Comparison of ENCODE assay signal across 12 mouse cellular contexts in the genomic region with DNA sequence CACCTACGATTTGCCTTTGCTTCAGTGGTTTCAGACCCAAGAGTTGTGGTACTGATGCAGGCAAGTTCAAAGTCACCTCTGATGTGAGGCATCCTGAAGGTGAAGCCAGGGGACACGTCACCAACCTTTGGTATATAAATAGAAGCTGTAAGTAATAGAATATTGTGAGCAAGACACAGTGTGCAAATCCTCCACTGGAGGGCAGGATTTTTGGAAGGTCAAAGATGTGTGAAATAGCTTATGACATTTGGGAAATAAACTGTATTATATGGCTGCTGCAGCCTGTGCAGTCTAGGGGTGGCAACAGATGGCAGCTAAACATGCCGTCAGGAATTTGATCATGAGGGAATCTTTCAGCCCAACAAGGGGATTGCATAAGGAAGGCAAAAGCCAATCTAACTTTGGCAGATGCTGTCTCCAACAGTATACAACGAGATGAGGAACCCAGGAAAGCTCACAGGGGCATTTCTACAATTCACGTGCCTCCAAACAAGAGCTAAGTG.
DNase-seq lines count a peak whose midpoint lies in the region; ATAC-seq lines count a peak whose summit lies in the region.
"Had no signal": no experiment of that assay in that cellular context is flagged by ENCODE, and none has a peak within 500 bp of the region (broad histone marks: within the 10 kb centered on the region; RNA-seq: fewer than 3 reads in every experiment).

No protein-coding gene starts in this region.

- no peak overlapping the region for H3K9ac ChIP-seq in forebrain, embryonic 14.5 days (ENCODE audit: low read length)

- 75% methylated on average over 5 of the region's 5 CpGs for WGBS in forebrain, embryonic 14.5 days
- WGBS in forebrain, embryonic 10.5 days, result 84% methylated on average over 5 of the region's 5 CpGs

- no peaks in the 10 kb centered on the region for H3K27me3 ChIP-seq in forebrain, embryonic 14.5 days (replicated peaks; ENCODE audit: control insufficient read depth, insufficient read depth, low read length)
- H3K27me3 ChIP-seq in forebrain, embryonic 10.5 days (ENCODE audit: poor library complexity, severe bottlenecking), result no peaks in the 10 kb centered on the region

- no peak overlapping the region for H3K4me2 ChIP-seq in forebrain, embryonic 14.5 days (ENCODE audit: low read length)

- intact Hi-C loops in left cerebral cortex, postnatal 10 days (cut with DNase I), result loop anchor here (10.0 kb wide), 1 partner anchor 187 kb away; no protein-coding TSS in a partner anchor

- no peak for ATAC-seq in forebrain, embryonic 14.5 days

- no peak overlapping the region for H3K27ac ChIP-seq in forebrain, embryonic 14.5 days (ENCODE audit: low read depth, low read length)
- no peak overlapping the region for H3K27ac ChIP-seq in forebrain, embryonic 10.5 days

- no peaks in the 10 kb centered on the region for H3K9me3 ChIP-seq in forebrain, embryonic 14.5 days (replicated peaks; ENCODE audit: control insufficient read depth, low read length)
- H3K9me3 ChIP-seq in forebrain, embryonic 10.5 days, result no peaks in the 10 kb centered on the region

- no peak overlapping the region for H3K4me3 ChIP-seq in forebrain, embryonic 14.5 days (ENCODE audit: low read depth, low read length)
- H3K4me3 ChIP-seq in forebrain, embryonic 10.5 days, result no peak overlapping the region

- DNase-seq in forebrain, embryonic 14.5 days (ENCODE audit: low spot score), result peak; percentile 16
- no peak for DNase-seq in forebrain, embryonic 10.5 days (ENCODE audit: extremely low spot score, low spot score)
- peak; percentile 10 to 17 for DNase-seq in left cerebral cortex, postnatal 10 days (ENCODE audit: extremely low spot score in 1 of 2, low spot score in 2 of 2)
- DNase-seq in left cerebral cortex, adult 9 months (ENCODE audit: low spot score in 2 of 2), result no peak
- peak; percentile 10 for DNase-seq in NIH3T3 (ENCODE audit: low read depth)
- peak; percentile 19 to 23 for DNase-seq in layer of hippocampus, adult 8-10 months (ENCODE audit: low spot score in 2 of 2)
- no peak for DNase-seq in ovary, postnatal 14 days (ENCODE audit: low spot score)
- DNase-seq in thymus, postnatal 0 days (ENCODE audit: low spot score), result no peak
- DNase-seq: adrenal gland, adult 2 months; gastrocnemius, postnatal 36 days; kidney, adult 11 months; liver had no signal

- H3K36me3 ChIP-seq in forebrain, embryonic 14.5 days (ENCODE audit: control insufficient read depth, insufficient read depth, low read length), result no peaks in the 10 kb centered on the region
- no peaks in the 10 kb centered on the region for H3K36me3 ChIP-seq in forebrain, embryonic 10.5 days (replicated peaks)

- no peaks in the 10 kb centered on the region for H3K4me1 ChIP-seq in forebrain, embryonic 14.5 days (ENCODE audit: control insufficient read depth, insufficient read depth, low read length)
- H3K4me1 ChIP-seq in forebrain, embryonic 10.5 days, result no peaks in the 10 kb centered on the region

Comparison
In these comparisons a context has a peak if more than half of its experiments do, and no peak if none do; other contexts are left out.
1. DNase-seq: peak in forebrain, embryonic 14.5 days (single experiment), left cerebral cortex, postnatal 10 days (2 of 2), NIH3T3 (single experiment) and layer of hippocampus, adult 8-10 months (2 of 2); none in forebrain, embryonic 10.5 days (single experiment), left cerebral cortex, adult 9 months (0 of 2), ovary, postnatal 14 days (single experiment) and thymus, postnatal 0 days (single experiment).